Mouse (Mus musculus) spleen, postnatal 14 days (tissue): Measurements from ENCODE around the gene D430041D05Rik.

Experiments
- DNase-seq, 2 experiments: peaks; one replicate each; pipeline ENCODE4 v3.0.0; 2021 to 2022; ENCODE audit warnings: low spot score in 2 of 2

Gene D430041D05Rik

DNA sequence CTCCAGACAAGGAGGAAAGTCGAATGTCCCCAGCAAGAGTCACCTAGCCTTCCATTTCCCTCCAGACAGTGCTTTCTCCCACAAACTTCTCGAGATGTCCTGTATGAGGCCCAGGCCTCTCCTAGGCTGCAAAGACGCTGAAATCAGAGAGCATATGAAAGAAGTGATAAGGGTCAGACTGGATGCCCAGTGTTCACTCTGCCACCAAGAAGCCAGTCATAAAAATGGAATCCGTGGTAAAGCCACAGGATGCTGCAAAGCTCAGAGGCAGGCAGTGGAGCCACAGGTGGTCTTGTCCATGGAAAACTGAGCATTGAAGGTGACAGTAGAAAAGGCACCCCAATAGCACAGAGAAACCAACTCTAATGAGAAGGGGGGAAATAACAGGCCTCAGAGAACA, 2.9 kb downstream of the D430041D05Rik start:
- DNase-seq = no peak

- DNase-seq = no peak
These were observed 6.8 kb downstream of the D430041D05Rik start for GRCm38 (mm10) chr2:104404036-104404435.

DNA sequence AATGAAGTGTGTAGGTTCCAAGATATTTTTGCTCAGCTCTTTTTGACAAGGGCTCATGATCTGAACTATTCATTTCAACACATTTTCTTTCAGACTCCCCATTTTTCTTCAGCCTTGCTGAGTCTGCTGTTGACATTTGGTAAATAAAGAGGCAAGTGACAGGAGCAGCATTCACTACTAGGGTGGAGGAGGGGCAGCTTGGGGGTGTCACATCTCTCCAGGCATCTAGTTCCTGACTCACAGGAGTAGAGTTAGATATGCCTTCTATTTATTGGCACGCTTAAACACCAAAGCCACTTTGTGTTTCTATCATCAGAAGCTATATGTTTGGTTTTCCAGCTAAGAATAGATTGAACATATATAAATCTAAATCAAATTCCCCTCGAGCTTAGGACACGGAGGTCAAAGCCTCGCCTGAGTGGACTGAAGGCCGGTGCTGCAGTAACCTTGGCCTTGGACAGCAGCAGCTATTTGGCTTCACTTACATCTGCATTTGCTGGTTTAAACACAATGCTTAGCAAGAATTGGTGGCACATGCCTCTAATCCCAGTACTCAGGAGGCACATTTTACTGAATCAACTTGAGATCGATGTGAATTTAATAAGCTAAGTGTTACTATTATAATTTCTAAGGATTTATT, 12.0 kb downstream of the D430041D05Rik start:
- DNase-seq = no peak

GRCm38 (mm10) chr2:104395961-104396360, 14.9 kb downstream of the D430041D05Rik start:
- DNase-seq = no peak

DNA sequence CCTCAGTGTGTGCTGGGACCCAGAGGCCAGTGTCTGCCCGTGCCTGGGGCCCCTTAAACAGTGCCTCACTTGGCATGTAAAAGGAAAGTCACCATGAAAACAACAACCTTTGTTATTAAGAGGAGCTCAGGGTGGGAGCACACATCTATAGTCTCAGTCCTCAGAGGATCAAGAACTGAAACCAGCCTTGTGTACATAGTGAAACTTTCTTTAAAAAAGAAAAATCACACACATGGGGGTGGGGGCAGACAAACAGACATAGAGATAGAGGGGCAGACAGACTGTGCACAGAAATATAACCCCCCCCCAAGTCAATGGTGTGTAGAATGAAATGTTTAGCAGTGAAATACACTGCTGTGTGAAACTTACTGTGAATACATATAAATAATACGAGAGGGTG, 16.0 kb downstream of the D430041D05Rik start:
- DNase-seq = no peak

GRCm38 (mm10) chr2:104392700-104393312, 18.0 kb downstream of the D430041D05Rik start:
- no peak for DNase-seq

DNA sequence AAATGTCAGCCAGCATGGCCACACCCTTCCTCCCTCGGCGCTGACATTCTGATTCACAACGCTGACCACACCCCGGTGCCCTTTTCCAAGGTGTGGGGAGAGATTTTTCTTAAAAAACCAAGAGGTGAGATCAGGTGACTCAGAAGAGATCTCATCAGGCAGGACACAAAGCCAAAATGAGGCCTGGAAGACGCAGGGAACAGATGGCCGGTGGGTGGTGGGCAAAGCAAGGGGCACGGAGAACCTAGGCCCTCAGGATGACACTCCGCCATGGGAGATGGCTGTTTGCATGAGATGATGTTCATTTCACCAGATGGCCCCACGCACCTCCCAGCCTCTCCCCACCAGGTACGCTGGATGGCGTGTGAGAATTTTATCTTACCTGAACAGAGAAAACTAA, 21.6 kb downstream of the D430041D05Rik start:
- no peak for DNase-seq

- DNase-seq = no peak
These were observed 24.9 kb downstream of the D430041D05Rik start for GRCm38 (mm10) chr2:104385941-104386340.

GRCm38 (mm10) chr2:104383589-104383988, 27.2 kb downstream of the D430041D05Rik start:
- DNase-seq = no peak

GRCm38 (mm10) chr2:104382813-104383212, 28.0 kb downstream of the D430041D05Rik start:
- DNase-seq = no peak

DNA sequence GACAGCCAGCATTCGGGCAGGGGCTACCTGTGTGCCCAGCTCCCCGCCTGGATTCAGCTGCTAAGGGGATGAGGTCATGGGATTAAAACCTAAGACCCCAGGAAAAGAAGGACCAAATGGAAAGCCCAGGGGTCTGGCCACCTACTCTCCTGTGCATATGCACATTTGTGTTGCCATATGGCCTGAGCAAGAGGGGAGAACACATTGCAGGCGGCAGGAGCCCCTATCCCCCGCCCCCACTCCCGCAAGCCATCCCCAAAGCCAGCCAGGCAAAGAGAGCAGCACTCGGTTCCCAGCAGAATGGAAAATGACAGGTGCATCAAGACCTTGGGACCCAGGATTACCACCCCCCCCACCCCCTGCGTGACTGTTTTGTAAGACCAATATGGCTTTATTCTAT, 31.5 kb downstream of the D430041D05Rik start:
- DNase-seq = no peak

GRCm38 (mm10) chr2:104378791-104379190, 32.0 kb downstream of the D430041D05Rik start:
- DNase-seq = no peak

GRCm38 (mm10) chr2:104377990-104378389, 32.8 kb downstream of the D430041D05Rik start:
- DNase-seq = no peak

GRCm38 (mm10) chr2:104372156-104372555, 38.7 kb downstream of the D430041D05Rik start:
- no peak for DNase-seq

- DNase-seq = no peak
These were observed 39.1 kb downstream of the D430041D05Rik start for GRCm38 (mm10) chr2:104371606-104372130.

GRCm38 (mm10) chr2:104367836-104368298, 42.9 kb downstream of the D430041D05Rik start:
- no peak for DNase-seq

DNA sequence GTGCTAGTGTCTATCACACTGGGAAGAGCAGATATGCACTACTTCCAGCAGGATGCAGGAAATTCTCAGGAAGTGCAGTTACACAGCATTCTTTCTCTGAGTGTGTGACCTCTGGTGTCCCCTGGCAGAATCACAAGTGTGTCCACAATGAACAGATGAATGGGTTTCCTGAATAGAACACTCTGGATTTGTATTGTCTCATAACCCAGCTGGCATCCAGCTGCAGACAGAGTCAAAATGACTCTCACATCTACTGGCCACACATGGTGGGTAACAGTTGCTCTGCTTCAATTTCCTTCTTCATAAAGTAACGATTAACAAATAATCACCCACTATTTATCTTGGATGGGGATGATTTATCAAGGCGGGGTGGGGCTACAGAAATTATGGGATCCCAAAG, 43.5 kb downstream of the D430041D05Rik start:
- DNase-seq = no peak

- DNase-seq = no peak
These were observed 51.5 kb downstream of the D430041D05Rik start for GRCm38 (mm10) chr2:104359305-104359704.

GRCm38 (mm10) chr2:104358881-104359280, 51.9 kb downstream of the D430041D05Rik start:
- no peak for DNase-seq

GRCm38 (mm10) chr2:104356531-104356930, 54.3 kb downstream of the D430041D05Rik start:
- DNase-seq = no peak

DNA sequence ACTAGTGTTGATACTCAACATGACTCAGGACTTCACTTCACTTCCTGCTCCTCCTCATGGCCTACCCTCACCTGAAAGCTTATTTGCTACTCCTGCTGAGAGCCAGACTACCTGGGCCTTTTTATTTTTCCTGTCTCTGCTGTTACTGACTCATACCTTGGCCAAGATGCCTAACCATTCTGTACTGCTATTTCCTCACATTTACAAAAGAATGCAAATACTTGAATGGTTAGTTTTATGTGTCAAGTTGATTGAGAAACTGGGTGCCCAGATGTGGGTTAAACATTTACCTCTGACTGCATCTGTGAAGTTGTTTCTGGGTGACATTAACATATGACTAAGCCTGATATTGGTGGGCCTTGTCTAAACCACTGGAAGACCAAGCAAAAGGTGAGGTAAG, 56.7 kb downstream of the D430041D05Rik start:
- DNase-seq = no peak

DNA sequence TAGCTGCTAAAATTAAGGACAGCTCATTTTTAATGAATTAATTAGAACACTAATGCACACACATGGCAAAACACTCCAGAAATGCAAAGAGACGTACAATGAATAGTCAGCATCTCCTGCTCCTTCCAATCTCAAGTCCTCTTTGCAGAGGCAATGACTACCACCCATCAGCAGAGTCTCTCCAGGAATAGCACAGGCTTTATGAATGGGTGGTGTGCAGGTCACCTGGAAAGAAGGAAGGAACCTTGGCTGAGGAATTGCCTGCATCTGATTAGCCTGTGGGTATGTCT, 58.7 kb downstream of the D430041D05Rik start:
- no peak for DNase-seq

DNA sequence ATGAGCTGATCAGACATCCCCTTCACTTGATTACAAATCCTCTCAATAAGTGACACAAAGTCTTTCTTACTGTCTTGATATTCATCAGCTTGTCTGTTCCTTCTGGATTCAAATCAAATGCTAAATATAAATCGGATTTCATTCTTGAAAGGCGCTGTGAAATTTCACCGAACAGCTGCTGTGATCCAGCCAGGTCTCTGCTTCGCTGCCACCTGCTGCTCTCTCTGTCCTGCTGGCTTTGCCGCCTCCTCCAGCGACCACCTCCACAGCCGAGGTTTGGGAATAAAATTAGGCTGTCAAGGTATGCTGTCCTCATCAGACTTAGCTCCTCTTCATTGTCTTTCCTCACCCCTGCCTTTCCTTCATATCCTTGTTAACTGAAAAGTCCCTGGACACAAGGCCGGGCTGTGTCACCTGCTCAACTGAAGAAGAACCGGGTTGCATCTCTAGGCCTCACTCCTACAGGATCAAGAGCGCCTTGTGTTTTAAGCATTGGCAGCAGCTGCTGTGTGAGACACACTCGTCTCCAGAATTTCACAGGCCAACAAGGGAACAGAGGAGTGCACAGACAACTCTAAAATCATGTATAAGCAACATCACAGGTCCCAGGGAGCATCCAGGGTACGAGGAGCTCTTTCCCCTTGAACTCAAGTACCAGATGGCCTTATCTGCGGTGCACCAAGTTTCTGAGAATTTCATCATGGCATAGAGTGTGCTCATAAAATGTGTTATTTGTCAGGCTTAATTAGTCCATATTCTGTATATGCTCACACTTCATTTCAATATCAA, 59.2 kb downstream of the D430041D05Rik start:
- no peak for DNase-seq
